Mouse (Mus musculus) forebrain, embryonic 15.5 days (tissue): ENCODE data around the gene Cct8l1. TPM values are rescaled to one million over a fixed set of nuclear protein-coding genes. Genes with fewer than 3 reads are reported as not detected.

Source experiments
- ATAC-seq: fragments of 200-750 bp; cut with Nextera tagmentation; replicated peaks from 2 replicates; pipeline ENCODE4 v1.8.0; 2017; ENCODE audit warnings: mild to moderate bottlenecking, moderate TSS enrichment, moderate library complexity
- H3K27ac ChIP-seq: fragments of 300-500 bp; sonication (generic); replicated peaks from 2 replicates; pipeline ENCODE4 v1.5.1; 2015; ENCODE audit warnings: mild to moderate bottlenecking, inconsistent platforms
- H3K27me3 ChIP-seq: fragments of 300-500 bp; sonication (generic); 2 replicates; pipeline ENCODE4 v1.6.1; 2015; ENCODE audit warnings: inconsistent platforms
- H3K36me3 ChIP-seq: fragments of 300-500 bp; sonication (generic); 2 replicates; pipeline ENCODE4 v1.6.1; 2015; ENCODE audit warnings: mild to moderate bottlenecking, inconsistent platforms
- H3K4me1 ChIP-seq: fragments of 300-500 bp; sonication (generic); 2 replicates; pipeline ENCODE4 v1.6.1; 2015; ENCODE audit warnings: inconsistent platforms
- H3K4me2 ChIP-seq: fragments of 300-500 bp; sonication (generic); replicated peaks from 2 replicates; pipeline ENCODE4 v1.6.1; 2015; ENCODE audit warnings: mild to moderate bottlenecking, inconsistent platforms
- H3K4me3 ChIP-seq: fragments of 300-500 bp; sonication (generic); 2 replicates; pipeline ENCODE4 v1.5.1; 2015; ENCODE audit warnings: mild to moderate bottlenecking, inconsistent platforms
- H3K9ac ChIP-seq: fragments of 300-500 bp; sonication (generic); replicated peaks from 2 replicates; pipeline ENCODE4 v1.6.1; 2015; ENCODE audit warnings: mild to moderate bottlenecking, inconsistent platforms
- H3K9me3 ChIP-seq: fragments of 300-500 bp; sonication (generic); 2 replicates; pipeline ENCODE4 v1.6.1; 2016; ENCODE audit warnings: inconsistent platforms
- WGBS: fragments of 180-500 bp; shearing (Covaris S2); methylation state at CpG from one replicate; pipeline ENCODE4 v1.1.7; 2015; ENCODE audit warnings: mixed read lengths; 5-methylcytosine and 5-hydroxymethylcytosine counted together
- polyA plus RNA-seq: library from polyadenylated mRNA; unstranded; fragments of >200 nt; fragmentation: Nextera tagmentation; extraction: Ambion mirVana; gene quantifications from 2 replicates; pipeline ENCODE4 v1.2.1, GENCODE M21; 2015

Cct8l1 gene
- polyA plus RNA-seq, 1 experiment from 2014 or later: not detected

DNA sequence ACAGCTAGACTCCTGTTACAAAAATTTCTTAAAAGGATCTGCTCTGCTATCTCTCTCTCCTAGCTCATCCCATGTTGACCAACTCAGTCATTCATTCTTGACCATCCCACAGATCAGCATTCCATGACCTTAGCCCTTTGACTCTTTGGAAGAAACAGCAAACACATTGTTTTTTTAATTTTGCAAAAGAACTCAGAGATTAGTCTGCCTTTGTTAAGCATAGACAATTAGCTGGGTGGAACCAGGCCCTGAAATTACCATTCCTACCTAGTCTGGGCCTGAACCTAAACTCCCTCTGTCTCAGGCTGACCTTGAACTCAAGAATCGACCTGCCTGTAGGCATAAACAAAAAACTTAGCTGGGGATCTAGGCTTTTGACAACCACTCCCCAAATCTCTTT lies 38.8 kb downstream of the Cct8l1 start:
- H3K4me3 ChIP-seq: no peak overlapping the region
- WGBS: 35% methylated on average over 1 of the region's 1 CpGs
- H3K27ac ChIP-seq: no peak overlapping the region
- ATAC-seq: no peak
- H3K9ac ChIP-seq: no peak overlapping the region
- H3K36me3 ChIP-seq: no peaks in the 10 kb centered on the region
- H3K27me3 ChIP-seq: no peaks in the 10 kb centered on the region
- H3K4me1 ChIP-seq: no peaks in the 10 kb centered on the region
- no peak overlapping the region for H3K4me2 ChIP-seq
- H3K9me3 ChIP-seq: no peaks in the 10 kb centered on the region

DNA sequence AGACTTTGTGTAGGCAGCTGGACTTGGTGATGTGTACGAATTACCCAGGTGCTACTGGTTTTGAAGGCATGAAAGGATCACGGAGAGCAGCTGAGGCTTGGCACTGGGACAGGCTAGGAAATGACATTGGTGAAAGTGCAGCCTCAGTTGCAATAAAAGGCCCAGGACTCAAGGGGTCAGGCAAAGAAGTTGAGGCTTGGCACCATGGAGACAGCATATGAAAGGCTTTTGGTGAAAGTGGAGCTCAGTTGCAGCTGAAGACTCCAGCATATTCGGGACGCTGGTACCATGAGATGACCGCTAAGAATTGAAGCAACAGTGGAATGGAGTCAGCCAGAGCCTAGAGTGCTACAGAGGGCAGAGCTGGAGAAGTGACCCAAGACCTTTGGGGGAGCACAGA lies 39.8 kb downstream of the Cct8l1 start:
- WGBS: 89% methylated on average over 5 of the region's 5 CpGs
- Histone ChIP-seq H3K4me3 (no peak overlapping the region), H3K27ac (no peak overlapping the region), H3K9ac (no peak overlapping the region), H3K4me1 (no peaks in the 10 kb centered on the region), H3K9me3 (no peaks in the 10 kb centered on the region), H3K36me3 (no peaks in the 10 kb centered on the region), H3K4me2 (no peak overlapping the region), H3K27me3 (no peaks in the 10 kb centered on the region)
- ATAC-seq: no peak

DNA sequence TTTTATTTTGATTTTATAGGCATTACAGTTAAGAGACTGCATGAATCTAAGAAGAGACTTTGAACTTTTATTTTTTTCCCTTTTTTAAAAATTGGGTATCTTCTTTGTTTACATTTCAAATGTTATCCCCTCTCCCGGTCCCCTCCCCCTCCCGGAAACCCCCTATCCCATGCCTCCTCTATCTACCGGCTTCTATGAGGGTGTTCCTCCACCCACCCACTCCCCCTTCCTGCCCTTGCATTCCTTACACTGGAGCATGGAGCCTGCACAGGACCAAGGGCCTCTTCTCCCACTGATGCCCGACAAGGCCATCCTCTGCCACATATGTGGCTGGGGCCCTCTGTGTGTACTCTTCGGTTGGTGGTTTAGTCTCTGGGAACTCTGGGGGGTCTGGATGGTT lies 40.5 kb downstream of the Cct8l1 start:
- Histone ChIP-seq H3K4me1 (no peaks in the 10 kb centered on the region), H3K36me3 (no peaks in the 10 kb centered on the region), H3K4me3 (no peak overlapping the region), H3K9ac (no peak overlapping the region), H3K4me2 (no peak overlapping the region), H3K27me3 (no peaks in the 10 kb centered on the region), H3K9me3 (no peaks in the 10 kb centered on the region), H3K27ac (no peak overlapping the region)
- WGBS: 84% methylated on average over 5 of the region's 5 CpGs
- ATAC-seq: no peak

Other genes with a start within 250 kb of the Cct8l1 start
- gene Kmt2c, start 17.3 kb upstream of the Cct8l1 start, polyA plus RNA-seq: 25.6 and 26.5 TPM in 2 replicates
- gene Xrcc2, start 189.8 kb downstream of the Cct8l1 start, polyA plus RNA-seq: 6.6 and 7.7 TPM in 2 replicates
- gene Actr3b, start 243.9 kb downstream of the Cct8l1 start, polyA plus RNA-seq: 48.7 and 49.3 TPM in 2 replicates